Mouse (Mus musculus) testis, adult 2 months (tissue): Measurements from ENCODE around the gene Zfp462. TPM values are rescaled to one million over a fixed set of nuclear protein-coding genes. Genes with fewer than 3 reads are reported as not detected.
"Not testable (repeated sequence)": the region's sequence is repeated elsewhere in the genome, so short reads cannot be mapped to it uniquely, and the experiment has no call there.

Experiments
- H3K27ac ChIP-seq: fragments of 200-500 bp; 2 replicates; pipeline ENCODE4 v1.5.1; 2012; ENCODE audit warnings: low read depth, low read length; ENCODE audit not compliant: control insufficient read depth, insufficient read depth
- H3K27me3 ChIP-seq: fragments of 200-500 bp; 2 replicates; pipeline ENCODE4 v1.6.1; 2012; ENCODE audit warnings: mild to moderate bottlenecking, low read length, moderate library complexity; ENCODE audit not compliant: control insufficient read depth, insufficient read depth
- H3K36me3 ChIP-seq: fragments of 200-500 bp; 2 replicates; pipeline ENCODE4 v1.6.1; 2012; ENCODE audit warnings: mild to moderate bottlenecking, low read length; ENCODE audit not compliant: control insufficient read depth, insufficient read depth
- H3K4me1 ChIP-seq: fragments of 200-500 bp; 2 replicates; pipeline ENCODE4 v1.6.1; 2012; ENCODE audit warnings: low read length; ENCODE audit not compliant: control insufficient read depth, insufficient read depth
- H3K4me3 ChIP-seq: fragments of 200-500 bp; 2 replicates; pipeline ENCODE4 v1.5.1; 2012; ENCODE audit warnings: low read depth, mild to moderate bottlenecking, low read length, moderate library complexity, mixed read lengths; ENCODE audit not compliant: control insufficient read depth
- CTCF ChIP-seq: fragments of 200-500 bp; IDR thresholded peaks from 2 replicates; pipeline ENCODE4 v1.5.1; 2012; ENCODE audit warnings: low read depth, mild to moderate bottlenecking, inconsistent platforms, low read length, moderate library complexity; ENCODE audit not compliant: control insufficient read depth, insufficient read depth, insufficient replicate concordance
- POLR2A ChIP-seq: fragments of 200-500 bp; IDR thresholded peaks from 2 replicates; pipeline ENCODE4 v1.6.1; 2012; ENCODE audit warnings: low read depth, mild to moderate bottlenecking, inconsistent platforms, low read length, moderate library complexity; ENCODE audit not compliant: control insufficient read depth
- polyA plus RNA-seq: library from polyadenylated mRNA; depleted of rRNA; stranded (reverse); fragments of >200 nt; gene quantifications from 2 replicates; pipeline ENCODE4 v1.2.3, GENCODE M21; 2012

Gene Zfp462
- polyA plus RNA-seq, 1 experiment = 5.7 TPM

- Histone ChIP-seq H3K4me3 (no peak overlapping the region), H3K4me1 (no peaks in the 10 kb centered on the region), H3K27me3 (no peaks in the 10 kb centered on the region), H3K36me3 (no peaks in the 10 kb centered on the region), H3K27ac (no peak overlapping the region)
- TF ChIP-seq POLR2A (no peak), CTCF (no peak)
Observed at GRCm38 (mm10) chr4:54987256-54987655, 42.4 kb downstream of the Zfp462 start.

GRCm38 (mm10) chr4:54987926-54988325 is 43.1 kb downstream of the Zfp462 start:
- Histone ChIP-seq H3K27ac (no peak overlapping the region), H3K4me3 (no peak overlapping the region), H3K36me3 (no peaks in the 10 kb centered on the region), H3K4me1 (no peaks in the 10 kb centered on the region), H3K27me3 (no peaks in the 10 kb centered on the region)
- TF ChIP-seq POLR2A = no peak
- TF ChIP-seq CTCF = no peak

GRCm38 (mm10) chr4:54991973-54992372 is 47.1 kb downstream of the Zfp462 start:
- H3K27me3 ChIP-seq = no peaks in the 10 kb centered on the region

GRCm38 (mm10) chr4:54993001-54993400 is 48.2 kb downstream of the Zfp462 start:
- not testable (repeated sequence) for H3K27me3 ChIP-seq, H3K27ac ChIP-seq, H3K36me3 ChIP-seq, H3K4me3 ChIP-seq, H3K4me1 ChIP-seq

More at GRCm38 (mm10) chr4:54991973-54992372, 47.1 kb downstream of the Zfp462 start:
- TF ChIP-seq POLR2A (no peak), CTCF (no peak)
- no peak overlapping the region for H3K4me3 ChIP-seq
- H3K36me3 ChIP-seq = no peaks in the 10 kb centered on the region
- no peak overlapping the region for H3K27ac ChIP-seq
- no peaks in the 10 kb centered on the region for H3K4me1 ChIP-seq

- Histone ChIP-seq H3K36me3 (no peaks in the 10 kb centered on the region), H3K27me3 (no peaks in the 10 kb centered on the region), H3K4me1 (no peaks in the 10 kb centered on the region), H3K27ac (no peak overlapping the region), H3K4me3 (no peak overlapping the region)
- TF ChIP-seq POLR2A = no peak
- no peak for TF ChIP-seq CTCF
Observed at GRCm38 (mm10) chr4:54995258-54995657, 50.4 kb downstream of the Zfp462 start.

GRCm38 (mm10) chr4:54996064-54996463 is 51.2 kb downstream of the Zfp462 start:
- Histone ChIP-seq H3K4me1 (no peaks in the 10 kb centered on the region), H3K27ac (no peak overlapping the region), H3K27me3 (no peaks in the 10 kb centered on the region), H3K36me3 (no peaks in the 10 kb centered on the region), H3K4me3 (no peak overlapping the region)
- TF ChIP-seq POLR2A (no peak), CTCF (no peak)

GRCm38 (mm10) chr4:54998146-54998841 is 53.4 kb downstream of the Zfp462 start:
- H3K4me3 ChIP-seq = no peak overlapping the region
- H3K4me1 ChIP-seq = no peaks in the 10 kb centered on the region
- no peaks in the 10 kb centered on the region for H3K27me3 ChIP-seq
- TF ChIP-seq POLR2A = no peak
- TF ChIP-seq CTCF = no peak
- no peak overlapping the region for H3K27ac ChIP-seq
- no peaks in the 10 kb centered on the region for H3K36me3 ChIP-seq

- H3K27ac ChIP-seq = no peak overlapping the region
- no peaks in the 10 kb centered on the region for H3K27me3 ChIP-seq
- no peaks in the 10 kb centered on the region for H3K4me1 ChIP-seq
- H3K36me3 ChIP-seq = no peaks in the 10 kb centered on the region
- no peak overlapping the region for H3K4me3 ChIP-seq
- TF ChIP-seq CTCF = no peak
- no peak for TF ChIP-seq POLR2A
Observed at GRCm38 (mm10) chr4:54999556-54999955, 54.7 kb downstream of the Zfp462 start.
